Mouse (Mus musculus) bone marrow macrophage, adult 2 months (primary cell): Measurements from ENCODE around the gene A730015C16Rik. TPM values are rescaled to one million over a fixed set of nuclear protein-coding genes. Genes with fewer than 3 reads are reported as not detected.
A peak's percentile ranks its signal among the peaks of the same experiment; 100 is the strongest.

Experiments used
- H3K27ac ChIP-seq: 2 replicates; pipeline ENCODE4 v1.5.1; 2012; ENCODE audit warnings: low read depth, low read length; ENCODE audit not compliant: insufficient read depth
- H3K4me1 ChIP-seq: 2 replicates; pipeline ENCODE4 v1.6.1; 2012; ENCODE audit warnings: low read length; ENCODE audit not compliant: control insufficient read depth, insufficient read depth
- H3K4me3 ChIP-seq: 2 replicates; pipeline ENCODE4 v1.5.1; 2012; ENCODE audit warnings: mild to moderate bottlenecking, low read length, moderate library complexity; ENCODE audit not compliant: insufficient read depth
- CTCF ChIP-seq: IDR thresholded peaks from 2 replicates; pipeline ENCODE4 v1.5.1; 2012; ENCODE audit warnings: low read depth, mild to moderate bottlenecking, low read length, moderate library complexity
- POLR2A ChIP-seq: IDR thresholded peaks from 2 replicates; pipeline ENCODE4 v1.6.1; 2012; ENCODE audit warnings: mild to moderate bottlenecking, low read depth, low read length, borderline replicate concordance
- polyA plus RNA-seq: library from polyadenylated mRNA; stranded (reverse); fragments of >200 nt; gene quantifications from 2 replicates; pipeline ENCODE4 v1.2.4, GENCODE M21; 2012; ENCODE audit not compliant: missing spikeins, insufficient read depth, insufficient read length

The A730015C16Rik gene
- polyA plus RNA-seq, 1 experiment = not detected

DNA sequence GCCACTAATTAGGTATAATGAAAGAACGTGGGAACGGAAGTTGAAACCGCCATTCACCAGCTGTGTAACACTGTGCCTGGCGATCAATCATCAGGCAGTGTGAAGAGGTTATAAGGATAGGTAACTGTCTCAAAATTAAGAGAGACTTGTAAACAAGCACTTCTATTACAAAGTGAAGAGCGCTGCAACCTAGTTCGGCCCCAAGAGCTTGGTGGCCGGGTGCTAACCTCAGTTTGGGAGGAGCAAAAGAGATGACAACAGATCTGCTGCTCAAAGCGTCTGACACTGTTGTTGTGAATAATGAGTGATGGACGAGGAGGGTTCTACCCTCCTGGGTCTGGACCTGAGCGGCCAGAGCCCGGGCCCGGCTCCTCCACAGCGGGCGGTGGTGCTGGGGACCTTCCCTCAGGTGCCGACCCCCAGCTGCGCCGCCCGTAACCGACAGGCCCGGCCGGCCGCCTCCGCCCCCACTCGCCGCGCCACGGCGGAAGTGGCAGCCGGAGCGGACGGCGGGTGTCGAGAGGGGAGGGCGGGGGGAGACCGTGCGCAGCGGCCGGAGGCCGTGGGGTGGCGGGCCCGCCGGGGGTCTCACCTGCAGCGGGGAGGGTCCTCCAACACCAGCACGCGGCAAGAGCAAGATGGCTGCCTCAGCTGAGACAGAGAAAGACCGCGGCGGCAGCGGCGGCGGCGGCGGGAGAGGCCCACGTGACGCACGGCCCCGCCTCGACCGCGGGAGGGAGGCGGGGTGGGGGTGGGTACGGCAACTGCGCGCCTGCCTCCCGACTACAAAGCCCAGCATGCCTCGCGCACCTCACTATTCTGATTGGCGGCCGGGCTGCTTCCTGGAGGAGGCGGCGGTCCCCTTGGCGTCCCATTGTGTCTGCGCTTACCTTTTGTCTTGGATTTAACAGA, 15.2 kb downstream of the A730015C16Rik start, which contains the start of gene Btf3l4:
TSS of gene Btf3l4 (minus strand) at position 699 of the 912 bp plus-strand sequence.
- peaks cover 22% of the 10 kb centered on the region for H3K4me1 ChIP-seq
- no peak for TF ChIP-seq CTCF
- TF ChIP-seq POLR2A = no peak
- H3K27ac ChIP-seq = peak within 1 kb of the TSS; percentile 80
- peak within 1 kb of the TSS; percentile 99 for H3K4me3 ChIP-seq

DNA sequence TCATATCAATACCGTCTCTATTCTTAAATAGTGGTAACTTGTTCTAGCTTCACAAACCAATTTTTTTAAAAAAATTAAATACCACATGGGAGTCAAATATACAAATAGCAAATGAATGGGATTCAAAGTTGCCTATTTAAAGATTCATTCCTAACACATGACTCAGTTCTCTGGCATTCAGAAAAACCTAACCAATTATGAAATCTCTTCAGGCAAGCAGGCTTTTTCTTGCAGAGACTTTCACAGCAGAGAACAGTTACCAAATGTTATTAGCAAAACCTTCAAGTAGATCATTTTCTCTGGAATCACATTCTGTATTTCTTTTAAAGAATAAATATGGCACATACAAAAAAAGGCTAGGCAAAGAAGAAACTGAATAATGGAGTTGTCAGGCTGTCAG, 17.7 kb downstream of the A730015C16Rik start:
- Histone ChIP-seq H3K4me1 (peaks cover 11% of the 10 kb centered on the region), H3K4me3 (no peak overlapping the region), H3K27ac (no peak overlapping the region)
- TF ChIP-seq CTCF (no peak), POLR2A (no peak)

DNA sequence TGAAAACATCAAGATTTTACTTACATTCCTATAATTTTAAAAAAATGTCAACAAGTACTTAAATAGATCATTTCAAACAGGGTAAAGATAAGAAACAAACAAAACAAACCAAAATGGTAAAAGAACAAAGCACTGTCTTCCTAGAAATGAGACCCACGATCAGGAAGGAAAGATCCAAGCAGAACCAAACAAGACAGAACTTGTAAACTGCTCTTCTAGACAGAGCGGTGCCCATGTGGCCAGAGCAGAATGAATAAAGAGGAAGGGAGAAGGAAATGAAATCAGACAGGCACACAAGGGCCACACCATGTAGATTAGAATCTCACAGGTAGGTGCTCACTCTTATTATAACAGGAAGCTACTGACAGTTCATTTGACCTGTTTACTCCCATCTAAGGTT, 21.8 kb downstream of the A730015C16Rik start:
- H3K4me3 ChIP-seq = no peak overlapping the region
- H3K4me1 ChIP-seq = peaks cover 6% of the 10 kb centered on the region
- H3K27ac ChIP-seq = no peak overlapping the region

DNA sequence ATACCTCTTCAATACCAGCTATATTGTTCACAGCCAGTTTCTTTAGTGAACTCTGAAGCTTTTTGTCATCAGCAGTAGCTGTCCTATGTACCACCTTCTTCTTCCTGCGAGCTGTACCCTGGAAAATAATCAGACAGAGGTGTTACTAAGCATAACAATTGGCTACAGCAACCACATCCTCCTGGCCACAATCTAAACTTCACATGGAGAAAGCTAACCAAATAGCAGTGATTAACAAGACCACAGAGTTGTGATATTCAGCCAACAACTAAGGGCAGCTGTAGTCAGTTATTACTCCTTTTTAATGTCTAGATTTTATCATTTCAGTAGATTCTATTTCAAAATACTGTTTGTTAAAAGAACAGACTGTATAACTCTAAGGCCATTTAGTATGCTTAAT, 22.3 kb downstream of the A730015C16Rik start:
- Histone ChIP-seq H3K27ac (no peak overlapping the region), H3K4me1 (peaks cover 5% of the 10 kb centered on the region; the same call in 1 of the 2 replicates), H3K4me3 (no peak overlapping the region)
- TF ChIP-seq POLR2A = no peak
- TF ChIP-seq CTCF = no peak

More for the DNA sequence above, 21.8 kb downstream of the A730015C16Rik start:
- TF ChIP-seq POLR2A (no peak), CTCF (no peak)

DNA sequence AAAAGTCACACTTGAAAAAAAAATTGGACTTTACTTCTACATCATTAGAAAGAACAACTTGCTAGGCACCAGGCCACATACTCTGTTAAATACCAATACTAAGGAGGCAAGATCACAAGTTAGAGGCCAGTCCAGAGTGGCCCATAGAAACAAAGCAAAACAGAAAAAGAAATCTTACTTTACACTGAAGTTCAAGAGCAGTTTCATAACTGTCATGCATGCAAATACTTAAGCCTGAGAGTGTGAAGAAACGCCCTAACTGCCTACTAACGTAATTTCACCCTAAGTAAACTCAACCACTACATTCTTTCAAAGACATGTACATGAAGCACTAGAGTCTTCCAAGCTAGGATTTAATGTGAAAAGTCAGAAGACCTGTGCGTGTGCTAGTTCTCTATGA, 22.7 kb downstream of the A730015C16Rik start:
- Histone ChIP-seq H3K27ac (no peak overlapping the region), H3K4me1 (peaks cover 5% of the 10 kb centered on the region; the same call in 1 of the 2 replicates)
- TF ChIP-seq POLR2A (no peak), CTCF (no peak)

DNA sequence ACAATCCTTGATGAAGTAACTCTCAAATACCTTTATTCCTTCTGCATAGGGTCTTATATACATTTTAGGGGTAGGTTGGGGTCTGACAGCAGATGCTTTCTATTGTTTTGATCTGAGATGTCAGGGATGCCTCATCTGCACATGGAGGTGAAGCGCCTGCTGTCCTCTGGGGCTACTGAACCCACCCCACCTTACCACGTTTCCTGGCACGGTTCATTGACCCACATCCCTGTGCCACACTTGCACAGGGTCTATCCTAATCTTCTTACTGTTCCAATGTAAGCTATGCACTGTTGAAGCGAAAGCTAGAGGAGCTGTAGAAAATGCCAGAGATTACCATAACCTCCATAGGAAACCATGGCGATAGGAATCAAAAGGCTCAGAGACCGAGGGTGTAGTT, 36.9 kb downstream of the A730015C16Rik start:
- Histone ChIP-seq H3K4me3 (no peak overlapping the region), H3K27ac (no peak overlapping the region), H3K4me1 (no peaks in the 10 kb centered on the region)
- no peak for TF ChIP-seq POLR2A
- no peak for TF ChIP-seq CTCF

More for the DNA sequence above, 22.7 kb downstream of the A730015C16Rik start:
- no peak overlapping the region for H3K4me3 ChIP-seq

DNA sequence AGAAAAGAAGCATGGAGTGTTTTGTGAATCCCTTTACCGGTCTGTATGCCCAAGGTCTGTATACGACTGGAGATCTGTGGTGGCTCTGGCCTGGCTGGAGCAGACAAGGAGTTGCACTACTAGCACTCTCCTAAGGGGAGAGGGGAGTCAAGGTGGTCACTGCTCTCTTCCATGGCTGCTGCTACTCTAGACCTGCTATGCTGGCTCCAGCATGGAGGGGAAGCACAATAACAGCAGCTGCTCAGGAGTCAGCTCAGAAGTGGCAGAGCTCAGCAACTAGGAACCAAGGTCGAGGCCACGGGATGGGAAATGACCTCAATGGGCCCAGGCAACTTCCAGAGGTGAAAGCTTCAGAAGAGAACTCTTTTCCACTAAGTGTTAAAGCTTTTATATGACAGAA, 37.3 kb downstream of the A730015C16Rik start:
- TF ChIP-seq POLR2A = no peak
- no peak for TF ChIP-seq CTCF
- Histone ChIP-seq H3K4me3 (no peak overlapping the region), H3K27ac (no peak overlapping the region), H3K4me1 (no peaks in the 10 kb centered on the region)

DNA sequence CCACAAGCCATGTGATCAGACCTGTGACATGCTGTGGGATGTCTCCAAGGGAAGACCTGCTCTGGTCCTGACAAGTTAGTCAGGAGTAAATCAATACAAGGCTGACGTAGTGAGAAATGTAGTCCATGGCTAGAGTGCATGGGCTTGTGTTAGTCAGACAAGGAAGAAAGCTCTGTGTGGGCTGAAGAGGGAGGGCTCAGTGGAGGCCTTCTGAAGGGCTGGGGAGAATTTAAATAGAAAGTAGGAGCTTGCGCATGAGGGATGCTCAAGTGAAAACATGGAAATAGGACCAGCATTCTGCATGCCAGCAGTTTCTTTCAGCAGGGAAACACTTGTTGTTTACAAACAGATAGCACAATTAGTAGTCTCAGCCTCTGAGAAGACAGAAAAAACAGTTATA, 44.9 kb downstream of the A730015C16Rik start:
- Histone ChIP-seq H3K4me3 (no peak overlapping the region), H3K4me1 (no peaks in the 10 kb centered on the region), H3K27ac (no peak overlapping the region)
- TF ChIP-seq CTCF = no peak
- no peak for TF ChIP-seq POLR2A

DNA sequence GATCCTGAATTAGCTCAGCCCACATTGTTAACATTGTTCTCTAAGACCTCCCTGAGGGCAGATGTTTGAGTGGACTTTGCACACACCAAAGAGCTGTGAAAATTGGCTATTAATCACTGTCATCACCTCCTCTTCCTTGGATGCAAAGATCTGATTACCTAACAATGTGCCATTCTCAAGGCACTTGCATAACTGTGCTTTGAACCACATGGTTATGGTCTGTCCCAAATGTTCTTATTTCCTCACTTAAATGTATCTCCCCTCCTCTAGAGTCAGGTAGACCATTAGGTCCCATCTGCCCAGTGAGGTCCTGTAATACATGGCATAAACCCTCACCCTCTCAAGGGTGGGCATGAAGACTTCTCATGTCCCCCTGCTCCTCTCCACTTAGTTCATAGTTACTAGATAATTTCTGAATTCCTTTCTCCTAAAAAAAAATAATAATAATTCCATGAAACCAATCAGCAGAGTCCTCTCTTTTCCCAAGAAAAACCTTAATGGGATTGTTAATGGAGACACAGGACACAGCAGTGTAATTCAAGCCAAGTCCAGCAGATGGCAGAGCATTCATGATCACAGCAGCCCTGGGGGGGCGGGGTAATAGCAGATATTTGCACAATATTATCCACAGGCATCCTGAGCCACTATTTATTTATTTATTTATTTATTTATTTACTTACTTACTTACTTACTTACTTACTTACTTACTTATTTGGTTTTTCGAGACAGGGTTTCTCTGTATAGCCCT, 50.2 kb downstream of the A730015C16Rik start:
- H3K4me1 ChIP-seq = no peaks in the 10 kb centered on the region
- TF ChIP-seq CTCF (peak; percentile 64), POLR2A (no peak)
- no peak overlapping the region for H3K27ac ChIP-seq
- H3K4me3 ChIP-seq = no peak overlapping the region

Other genes starting within 250 kb of the A730015C16Rik start
- gene Cc2d1b, start 228.7 kb downstream of the A730015C16Rik start, polyA plus RNA-seq = 37.9 and 49.0 TPM in 2 replicates
- gene 3110021N24Rik, start 129.0 kb downstream of the A730015C16Rik start, polyA plus RNA-seq = not detected in 2 replicates
- gene Zfyve9, start 67.8 kb downstream of the A730015C16Rik start, polyA plus RNA-seq = 1.3 and 2.0 TPM in 2 replicates
- gene Btf3l4, start 15.0 kb downstream of the A730015C16Rik start, polyA plus RNA-seq = 46.4 and 51.1 TPM in 2 replicates
- 62.4 and 68.9 TPM in 2 replicates for gene Txndc12, start 14.0 kb downstream of the A730015C16Rik start, polyA plus RNA-seq
- gene Kti12, start 834 bp downstream of the A730015C16Rik start, polyA plus RNA-seq = 10.2 TPM in 2 replicates
- gene Rab3b, start 30.4 kb upstream of the A730015C16Rik start, polyA plus RNA-seq = not detected in 2 replicates
- gene Nrd1, start 152.0 kb upstream of the A730015C16Rik start, polyA plus RNA-seq = 117 and 130 TPM in 2 replicates